Comparison of ENCODE assay signal across 16 mouse cellular contexts in the genomic region with DNA sequence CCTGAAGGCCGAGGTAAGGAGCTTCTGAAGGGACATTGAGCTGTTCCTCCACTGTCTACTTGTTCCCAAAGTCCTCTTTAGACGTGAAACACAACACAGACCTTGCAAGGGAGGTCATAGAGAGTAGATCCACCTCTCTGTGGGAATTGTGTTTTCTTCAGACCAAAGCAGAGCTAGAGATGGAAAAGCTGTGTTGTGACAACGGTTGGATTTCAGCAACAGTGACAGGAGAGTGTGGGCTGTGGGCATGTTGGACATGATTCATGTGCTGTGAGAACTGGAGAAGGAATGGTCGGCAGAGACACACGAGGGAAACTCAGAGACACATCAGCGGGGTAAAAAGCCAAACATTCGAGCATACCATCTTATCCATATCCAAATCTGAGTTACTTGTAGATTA.
"Had no signal": no experiment of that assay in that cellular context is flagged by ENCODE, and none has a peak within 500 bp of the region (broad histone marks: within the 10 kb centered on the region; RNA-seq: fewer than 3 reads in every experiment).

No protein-coding gene starts in this region.

- H3K27me3 ChIP-seq: liver, embryonic 15.5 days; megakaryocyte, embryonic 14.5 days; midbrain, embryonic 15.5 days; neural tube, embryonic 13.5 days had no signal

- H3K9me3 ChIP-seq: liver, embryonic 15.5 days; midbrain, embryonic 15.5 days; neural tube, embryonic 13.5 days had no signal

- H3K4me2 ChIP-seq: liver, embryonic 11.5 days; liver, embryonic 15.5 days; midbrain, embryonic 11.5 days; midbrain, embryonic 15.5 days; neural tube, embryonic 13.5 days had no signal

- H3K4me1 ChIP-seq: liver, embryonic 15.5 days; megakaryocyte, embryonic 14.5 days had no signal

- DNase-seq: kidney, postnatal 10 days; lung, adult 2 months; lung, postnatal 10 days; retina, postnatal 1 day; right cerebral cortex, postnatal 4 days; spleen, adult 18-20 months; thymus, adult 18-20 months; thymus, postnatal 14 days had no signal

- H3K9ac ChIP-seq: liver, embryonic 15.5 days; midbrain, embryonic 15.5 days; neural tube, embryonic 13.5 days had no signal

- ATAC-seq: intestine, embryonic 16.5 days; midbrain, embryonic 15.5 days had no signal

- H3K36me3 ChIP-seq: liver, embryonic 15.5 days; midbrain, embryonic 15.5 days; neural tube, embryonic 13.5 days had no signal

- H3K27ac ChIP-seq: liver, embryonic 15.5 days; macrophage; midbrain, embryonic 15.5 days; neural tube, embryonic 13.5 days had no signal

- H3K4me3 ChIP-seq: liver, embryonic 15.5 days; megakaryocyte, embryonic 14.5 days; midbrain, embryonic 15.5 days; neural tube, embryonic 13.5 days had no signal
